Mouse (Mus musculus) c-Kit-positive CD71-negative TER-119-negative erythroid progenitor cells, embryonic 14.5 days (primary cell): ENCODE results near the gene Adgrl2.

Experiments
- DNase-seq: peaks from one replicate; pipeline ENCODE4 v3.0.0-alpha.2; 2013; ENCODE audit warnings: low read depth

The Adgrl2 gene

DNA sequence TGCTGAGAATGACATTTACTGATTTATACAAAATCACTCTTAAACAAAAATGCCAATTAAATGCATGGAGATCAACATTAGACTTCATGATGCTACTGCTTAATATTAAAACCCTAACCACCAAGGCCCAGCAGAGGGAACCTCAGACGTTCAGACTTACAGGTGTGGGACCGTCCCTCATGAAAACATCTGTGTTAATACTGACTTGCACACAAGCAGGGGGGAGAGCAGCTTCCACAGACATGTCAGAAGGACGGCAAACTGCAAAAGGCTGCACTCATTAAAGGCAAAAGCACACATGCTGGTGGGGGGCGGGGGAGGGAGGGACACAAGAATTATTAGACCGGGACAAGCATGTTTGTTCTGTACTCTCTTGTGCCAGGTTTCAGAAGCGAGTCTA is 168.7 kb downstream of the Adgrl2 start:
- DNase-seq = no peak

- no peak for DNase-seq
Measured at GRCm38 (mm10) chr3:148819323-148820046, 170.9 kb downstream of the Adgrl2 start.

DNA sequence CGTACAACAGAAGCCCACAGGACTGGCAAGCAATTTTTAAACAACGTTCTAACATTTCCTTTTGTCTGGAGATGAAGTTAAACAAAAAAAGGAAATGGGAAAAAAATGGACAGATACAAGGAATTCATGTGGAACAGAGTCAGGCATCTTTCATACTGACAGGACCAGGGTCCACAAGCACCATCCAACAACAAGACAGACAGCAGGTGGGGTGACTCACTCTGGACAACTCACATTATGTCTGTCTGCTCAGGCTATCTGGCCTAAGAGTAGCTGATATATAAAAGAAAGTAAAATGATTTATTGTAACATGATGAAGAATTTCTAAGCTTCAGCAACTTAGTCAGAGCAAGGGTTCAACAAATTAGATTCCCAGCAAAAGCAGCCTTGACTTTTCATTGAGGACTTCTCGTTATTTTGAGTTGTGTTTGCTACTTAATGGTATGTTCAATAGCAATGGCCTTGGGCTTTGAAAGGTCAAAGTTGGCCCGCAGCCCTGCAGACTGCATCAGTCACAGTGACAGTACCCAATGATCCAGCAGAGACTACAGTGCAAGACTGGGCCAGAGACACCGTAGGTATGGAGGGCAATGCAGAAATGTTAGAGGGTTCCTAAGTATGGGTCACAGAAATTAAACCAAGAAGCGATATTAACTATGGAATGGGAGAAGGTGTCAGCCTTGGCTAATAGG is 171.8 kb downstream of the Adgrl2 start:
- DNase-seq = no peak

DNA sequence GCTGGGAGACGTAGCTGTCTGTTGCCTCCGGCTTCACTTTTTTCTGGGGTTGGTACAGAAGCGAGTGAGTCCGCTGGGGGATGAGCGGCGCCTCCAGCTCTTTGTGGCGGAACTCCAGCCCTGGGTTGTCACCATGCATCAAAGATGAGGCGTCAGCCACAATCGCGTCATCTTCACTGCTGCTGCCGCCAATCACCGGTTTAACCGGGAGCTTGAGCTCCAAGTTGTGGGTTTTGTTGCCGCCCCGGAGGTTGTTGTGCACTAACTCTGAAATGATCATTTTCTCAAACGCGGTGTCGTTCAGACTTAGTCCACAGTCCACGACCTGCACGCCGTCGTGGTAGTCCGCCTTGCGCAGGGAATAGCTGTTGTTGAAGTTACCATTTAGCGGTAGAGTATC is 172.9 kb downstream of the Adgrl2 start:
- DNase-seq = no peak

DNA sequence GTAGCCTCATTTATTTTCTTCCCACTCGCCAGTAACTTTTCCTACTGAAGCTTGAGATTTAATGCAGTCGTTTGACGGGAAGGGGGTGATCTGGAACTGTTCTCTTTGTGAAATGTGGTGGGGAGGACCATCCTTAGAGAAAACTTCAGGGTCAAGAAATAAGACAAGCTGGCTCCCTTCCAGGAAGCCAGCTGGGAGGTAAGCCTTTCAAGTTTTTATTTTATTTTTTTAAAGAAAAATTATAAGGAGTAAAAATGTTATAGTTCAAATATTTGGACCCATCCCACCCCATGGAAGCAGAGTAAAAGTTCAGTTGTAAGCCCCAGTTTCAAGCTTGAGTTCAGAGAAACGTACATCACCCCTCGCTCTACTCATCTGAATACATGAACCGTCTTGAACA is 177.2 kb downstream of the Adgrl2 start:
- DNase-seq = no peak

GRCm38 (mm10) chr3:148812059-148812458 is 178.3 kb downstream of the Adgrl2 start:
- DNase-seq = no peak

DNA sequence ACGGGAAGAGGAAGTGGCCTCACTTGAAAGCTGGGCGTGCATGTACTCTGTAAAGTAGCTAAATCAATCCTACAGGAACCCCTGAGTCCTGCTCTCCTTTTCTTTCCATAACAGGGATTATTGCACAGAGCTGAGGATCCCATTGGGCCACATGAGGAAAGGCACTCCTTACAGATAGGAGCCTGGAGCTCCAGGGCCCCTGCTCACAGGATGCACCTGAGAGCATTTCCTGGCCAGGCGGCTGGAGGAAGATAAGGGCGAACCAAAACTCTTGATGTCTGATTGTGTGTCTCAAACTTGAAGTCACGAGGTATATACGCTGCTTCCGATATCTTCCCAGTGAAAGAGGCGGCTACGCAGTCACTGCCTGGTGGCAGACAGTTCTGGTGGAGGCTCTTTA is 183.4 kb downstream of the Adgrl2 start:
- DNase-seq = no peak

- DNase-seq = no peak
Measured at GRCm38 (mm10) chr3:148793286-148793913, 197.0 kb downstream of the Adgrl2 start.

DNA sequence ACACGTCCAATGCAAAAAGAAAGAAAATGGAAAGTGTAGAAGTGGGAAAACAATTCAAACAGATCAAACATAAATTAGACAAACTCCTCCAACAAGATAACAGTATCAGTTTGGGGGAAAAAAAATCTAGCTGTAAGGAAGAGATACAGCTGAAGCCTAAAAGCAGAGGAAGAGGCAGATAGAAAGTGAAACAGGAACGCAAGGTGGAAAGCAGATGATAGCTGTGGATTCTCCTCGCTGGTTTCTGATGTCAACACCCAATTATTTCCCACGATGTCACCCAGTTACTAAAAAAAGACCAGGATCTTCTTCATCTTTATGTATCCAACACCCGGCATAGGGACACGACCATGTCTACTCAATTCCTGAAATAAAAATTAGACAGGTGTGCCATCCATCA is 220.0 kb downstream of the Adgrl2 start:
- no peak for DNase-seq
